Mouse (Mus musculus) hindbrain, embryonic 15.5 days (tissue): ENCODE measurements around the gene Hamp. TPM values are rescaled to one million over a fixed set of nuclear protein-coding genes. Genes with fewer than 3 reads are reported as not detected.
"Not testable (repeated sequence)": the region's sequence is repeated elsewhere in the genome, so short reads cannot be mapped to it uniquely, and the experiment has no call there.

ENCODE experiments used
- ATAC-seq: fragments of 200-750 bp; cut with Nextera tagmentation; 2 replicates; pipeline ENCODE4 v1.8.0; 2017; ENCODE audit warnings: low read depth, moderate number of reproducible peaks, moderate TSS enrichment; ENCODE audit not compliant: low FRiP score
- H3K27ac ChIP-seq: fragments of 300-500 bp; sonication (generic); replicated peaks from 2 replicates; pipeline ENCODE4 v1.5.1; 2015; ENCODE audit warnings: mild to moderate bottlenecking, inconsistent platforms
- H3K27me3 ChIP-seq: fragments of 300-500 bp; sonication (generic); 2 replicates; pipeline ENCODE4 v1.6.1; 2015; ENCODE audit warnings: control low read depth, inconsistent platforms
- H3K36me3 ChIP-seq: fragments of 300-500 bp; sonication (generic); 2 replicates; pipeline ENCODE4 v1.6.1; 2015; ENCODE audit warnings: control low read depth, inconsistent platforms
- H3K4me1 ChIP-seq: fragments of 300-500 bp; sonication (generic); replicated peaks from 2 replicates; pipeline ENCODE4 v1.6.1; 2015; ENCODE audit warnings: control low read depth, inconsistent platforms
- H3K4me2 ChIP-seq: fragments of 300-500 bp; sonication (generic); 2 replicates; pipeline ENCODE4 v1.6.1; 2015; ENCODE audit warnings: moderate library complexity, mild to moderate bottlenecking, inconsistent platforms
- H3K4me3 ChIP-seq: fragments of 300-500 bp; sonication (generic); 2 replicates; pipeline ENCODE4 v1.5.1; 2015; ENCODE audit warnings: mild to moderate bottlenecking, inconsistent platforms
- H3K9ac ChIP-seq: fragments of 300-500 bp; sonication (generic); 2 replicates; pipeline ENCODE4 v1.6.1; 2015; ENCODE audit warnings: inconsistent platforms
- H3K9me3 ChIP-seq: fragments of 300-500 bp; sonication (generic); 2 replicates; pipeline ENCODE4 v1.6.1; 2016; ENCODE audit warnings: control low read depth, inconsistent platforms
- WGBS: fragments of 180-500 bp; shearing (Covaris S2); methylation state at CpG from one replicate; pipeline ENCODE4 v1.1.7; 2015; 5-methylcytosine and 5-hydroxymethylcytosine counted together
- polyA plus RNA-seq: library from polyadenylated mRNA; unstranded; fragments of >200 nt; fragmentation: Nextera tagmentation; extraction: Ambion mirVana; gene quantifications from 2 replicates; pipeline ENCODE4 v1.2.1, GENCODE M21; 2015

Hamp gene
- polyA plus RNA-seq, 1 experiment from 2014 or later, result not detected

DNA sequence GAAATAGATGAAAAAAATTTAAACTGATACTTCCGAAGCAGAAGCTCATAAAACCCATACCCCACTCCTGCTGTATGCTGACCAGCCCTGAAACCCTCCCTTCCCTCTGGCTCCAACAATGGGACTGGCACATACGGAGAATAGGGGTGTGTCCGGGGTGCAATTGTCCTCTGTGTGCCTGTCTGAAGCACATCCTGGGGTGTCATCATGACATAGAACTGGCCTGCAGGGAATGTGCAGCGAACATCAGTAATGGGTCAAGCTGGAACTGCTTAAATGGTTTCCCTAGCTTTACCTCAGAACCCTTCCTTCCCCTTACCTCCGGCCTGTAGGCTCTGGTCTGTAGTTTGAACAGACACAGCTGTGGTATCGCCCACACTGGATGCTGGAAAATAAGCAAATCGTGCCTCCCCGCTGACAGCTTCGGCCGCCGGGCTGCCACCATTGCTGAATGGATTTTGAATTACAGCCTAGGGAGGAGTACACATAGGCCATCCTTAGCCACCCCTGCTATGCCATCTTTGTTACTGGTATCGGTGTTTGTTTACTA, 11.2 kb upstream of the Hamp start:
- 82% methylated on average over 12 of the region's 12 CpGs for WGBS
- peaks cover 25% of the 10 kb centered on the region for H3K4me1 ChIP-seq
- peak overlapping the region; percentile 86 for H3K4me2 ChIP-seq
- no peaks in the 10 kb centered on the region for H3K9me3 ChIP-seq
- H3K27me3 ChIP-seq, result no peaks in the 10 kb centered on the region
- peak overlapping the region; percentile 99; the same call in 1 of the 2 replicates for H3K27ac ChIP-seq
- no peak for ATAC-seq
- peaks cover 31% of the 10 kb centered on the region for H3K36me3 ChIP-seq
- H3K4me3 ChIP-seq, result peak overlapping the region; percentile 81
- 0 out of 2 replicates have a peak overlapping the region, but pooled peaks have one; percentile 89 for H3K9ac ChIP-seq

DNA sequence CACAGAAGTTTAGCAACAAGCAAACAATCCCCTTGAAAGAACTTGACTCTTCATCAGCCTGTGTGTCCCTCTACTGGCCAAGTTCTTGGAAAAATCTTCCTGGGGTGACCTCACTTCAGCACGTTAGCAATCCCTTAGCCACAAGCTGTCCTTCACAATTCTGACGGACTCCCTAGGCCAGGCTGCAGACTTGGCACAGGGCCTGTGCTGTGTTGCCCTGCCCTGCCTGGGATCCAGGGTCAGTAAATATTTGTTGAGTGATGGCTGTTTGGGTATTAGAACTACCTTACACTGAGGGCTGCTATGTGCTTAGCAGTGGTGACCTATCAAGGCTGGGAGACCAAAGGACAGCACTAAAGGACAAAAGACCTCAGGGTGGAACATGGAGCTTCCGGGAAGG, 10.2 kb upstream of the Hamp start:
- no peak overlapping the region for H3K4me2 ChIP-seq
- peaks cover 40% of the 10 kb centered on the region for H3K36me3 ChIP-seq
- H3K27me3 ChIP-seq, result no peaks in the 10 kb centered on the region
- H3K9ac ChIP-seq, result no peak overlapping the region
- peaks cover 21% of the 10 kb centered on the region for H3K4me1 ChIP-seq
- no peak for ATAC-seq
- WGBS, result 80% methylated on average over 3 of the region's 3 CpGs
- no peak overlapping the region for H3K4me3 ChIP-seq
- H3K9me3 ChIP-seq, result no peaks in the 10 kb centered on the region
- no peak overlapping the region for H3K27ac ChIP-seq

DNA sequence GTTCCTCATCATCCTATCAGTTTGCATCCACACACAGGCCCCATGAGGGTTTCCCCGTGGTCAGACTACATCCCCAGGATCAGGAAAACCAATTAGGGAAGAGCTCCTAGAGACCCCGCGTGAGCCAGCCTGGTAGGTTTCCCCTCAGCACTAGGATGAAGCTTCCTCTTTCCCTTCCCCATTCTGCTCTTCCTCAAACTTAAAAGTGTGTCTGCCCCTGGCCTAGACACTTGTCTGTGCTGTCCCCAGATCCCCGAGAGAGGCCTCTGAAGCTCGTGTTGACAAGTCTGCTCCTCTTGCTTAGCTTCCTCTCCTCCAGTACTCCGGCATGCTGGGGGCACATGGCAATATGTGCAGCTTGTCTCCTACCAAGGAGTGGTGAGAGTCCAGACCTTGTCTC, 9.6 kb upstream of the Hamp start:
- no peak overlapping the region for H3K4me3 ChIP-seq
- H3K9me3 ChIP-seq, result no peaks in the 10 kb centered on the region
- H3K27me3 ChIP-seq, result no peaks in the 10 kb centered on the region
- ATAC-seq, result no peak
- H3K4me2 ChIP-seq, result no peak overlapping the region
- H3K36me3 ChIP-seq, result peaks cover 40% of the 10 kb centered on the region
- peaks cover 18% of the 10 kb centered on the region for H3K4me1 ChIP-seq
- no peak overlapping the region for H3K9ac ChIP-seq
- WGBS, result 94% methylated on average over 6 of the region's 6 CpGs
- H3K27ac ChIP-seq, result no peak overlapping the region

DNA sequence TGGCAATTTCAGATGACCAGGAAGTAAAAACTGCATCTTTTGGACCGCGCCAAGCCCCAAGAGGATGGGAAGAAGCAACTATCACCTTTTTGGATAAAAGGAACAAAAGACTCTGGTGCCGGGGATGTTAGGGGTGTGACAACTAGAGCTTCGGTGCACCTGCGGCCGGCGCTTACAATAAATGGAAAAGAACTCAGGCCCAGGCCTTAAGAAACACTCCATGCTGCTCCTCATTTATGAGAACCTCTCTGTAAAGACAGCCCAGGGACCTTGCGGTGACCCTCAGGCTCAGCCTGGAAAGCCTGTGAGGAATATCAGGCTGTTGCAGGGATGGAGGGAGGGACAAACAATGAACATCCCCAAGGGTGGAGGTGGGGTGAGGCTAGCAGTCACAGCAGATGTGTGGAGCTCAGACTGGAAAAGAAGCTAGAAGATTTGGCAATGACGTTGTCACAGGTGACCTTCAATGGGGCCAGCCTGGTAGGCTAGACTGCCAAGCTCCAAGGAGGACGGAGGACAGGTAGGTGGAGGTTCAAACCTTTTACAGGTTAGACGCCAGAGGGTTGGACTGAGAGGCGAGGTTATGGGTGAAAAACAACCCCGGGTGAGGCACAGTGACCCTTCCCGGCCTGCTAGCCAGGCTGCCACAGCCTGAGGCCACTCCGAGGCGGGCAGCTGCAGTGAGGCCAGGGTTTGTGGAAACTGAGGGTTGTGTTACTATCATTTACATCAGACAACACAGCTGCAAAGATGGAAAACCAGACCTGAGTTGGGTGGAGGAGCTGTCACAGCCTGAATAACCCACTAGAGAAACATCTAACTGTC, 8.8 kb upstream of the Hamp start:
- no peak for ATAC-seq
- Histone ChIP-seq H3K27ac (no peak overlapping the region), H3K36me3 (peaks cover 40% of the 10 kb centered on the region), H3K9me3 (no peaks in the 10 kb centered on the region), H3K9ac (no peak overlapping the region), H3K27me3 (no peaks in the 10 kb centered on the region), H3K4me1 (peaks cover 10% of the 10 kb centered on the region), H3K4me3 (no peak overlapping the region), H3K4me2 (no peak overlapping the region)
- 93% methylated on average over 16 of the region's 16 CpGs for WGBS

DNA sequence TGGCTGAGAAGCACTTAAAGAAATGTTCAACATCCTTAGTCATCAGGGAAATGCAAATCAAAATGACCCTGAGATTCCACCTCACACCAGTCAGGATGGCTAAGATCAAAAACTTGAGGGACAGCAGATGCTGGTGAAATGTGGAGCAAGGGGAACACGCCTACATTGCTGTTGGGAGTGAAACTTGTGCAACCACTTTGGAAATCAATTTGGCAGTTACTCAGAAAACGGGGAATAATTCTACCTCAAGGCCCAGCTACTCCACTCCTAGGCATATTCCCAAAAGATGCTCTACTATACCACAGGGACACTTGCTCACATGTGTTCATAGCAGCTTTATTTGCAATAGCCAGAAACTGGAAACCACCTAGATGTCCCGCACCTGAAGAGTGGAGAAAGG, 6.1 kb upstream of the Hamp start:
- H3K4me1 ChIP-seq, ATAC-seq, H3K9me3 ChIP-seq, H3K27ac ChIP-seq, H3K4me3 ChIP-seq, H3K27me3 ChIP-seq, H3K4me2 ChIP-seq, H3K9ac ChIP-seq: not testable (repeated sequence)
- WGBS, result 94% methylated on average over 3 of the region's 3 CpGs
- H3K36me3 ChIP-seq, result peaks cover 49% of the 10 kb centered on the region

DNA sequence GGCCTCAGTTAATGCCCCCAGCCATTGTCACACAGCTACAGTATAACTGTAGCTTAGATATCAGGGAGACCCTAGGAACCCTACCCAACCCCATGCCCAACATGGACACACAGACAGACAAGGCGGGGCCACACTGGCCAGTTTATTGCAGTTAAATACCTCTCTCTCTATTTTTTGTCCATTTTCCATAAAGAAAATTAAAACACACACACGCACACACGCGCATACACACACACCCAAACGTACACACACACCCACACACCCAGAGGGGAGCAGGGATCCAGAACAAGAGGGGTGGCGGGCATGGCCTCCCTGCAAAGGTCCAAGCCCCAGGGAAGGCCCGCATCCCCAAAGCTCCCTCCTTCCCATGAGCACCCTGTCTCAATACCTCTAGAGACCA, 2.0 kb upstream of the Hamp start:
- H3K4me1 ChIP-seq, result no peaks in the 10 kb centered on the region
- H3K4me2 ChIP-seq, result no peak overlapping the region
- H3K4me3 ChIP-seq, result no peak overlapping the region
- no peak overlapping the region for H3K27ac ChIP-seq
- H3K9me3 ChIP-seq, result no peaks in the 10 kb centered on the region
- H3K36me3 ChIP-seq, result peaks cover 23% of the 10 kb centered on the region
- 98% methylated on average over 7 of the region's 7 CpGs for WGBS
- no peaks in the 10 kb centered on the region for H3K27me3 ChIP-seq
- ATAC-seq, result no peak
- no peak overlapping the region for H3K9ac ChIP-seq

DNA sequence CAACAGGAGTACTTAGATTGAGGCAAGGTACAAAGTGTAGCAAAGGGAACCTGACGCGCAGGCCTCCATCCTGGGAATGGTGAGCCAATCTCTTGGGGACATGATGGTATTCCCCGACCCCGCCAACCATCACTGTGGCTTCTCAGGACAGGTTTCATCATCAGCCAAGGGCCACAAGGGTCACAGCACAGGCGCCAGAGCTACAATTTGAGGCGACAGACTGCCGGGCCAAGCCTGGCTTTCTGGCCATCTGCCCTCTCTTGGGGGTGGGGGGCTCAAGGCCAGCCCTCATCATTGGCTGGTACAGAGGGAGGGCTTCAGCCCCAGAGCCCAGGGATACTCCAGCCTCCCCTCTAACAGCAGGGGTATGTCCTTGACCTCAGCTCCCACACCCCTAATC, 1.6 kb upstream of the Hamp start:
- not testable (repeated sequence) for H3K27me3 ChIP-seq, H3K9ac ChIP-seq, H3K4me1 ChIP-seq, H3K4me2 ChIP-seq, ATAC-seq, H3K27ac ChIP-seq, H3K4me3 ChIP-seq, H3K9me3 ChIP-seq
- WGBS, result 91% methylated on average over 7 of the region's 7 CpGs
- peaks cover 22% of the 10 kb centered on the region for H3K36me3 ChIP-seq

DNA sequence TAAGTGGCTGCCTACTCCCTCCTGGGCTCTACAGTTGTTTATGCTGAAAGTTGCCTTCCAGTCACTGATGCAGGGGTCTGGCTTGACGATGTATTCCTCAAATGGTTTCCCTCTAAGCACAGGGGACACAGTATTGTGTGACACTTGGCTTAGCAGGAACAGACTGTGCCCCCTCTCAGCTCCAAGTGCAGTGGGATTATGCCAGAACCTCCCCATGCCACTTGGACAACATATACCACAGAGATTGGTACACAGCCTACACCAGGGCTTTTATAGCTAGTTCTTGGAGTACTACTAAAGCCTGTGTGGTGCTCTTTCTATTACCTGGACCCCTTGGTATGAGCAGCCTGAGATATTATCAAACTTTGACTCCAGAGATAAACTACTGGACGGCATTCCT, 874 bp upstream of the Hamp start:
- H3K27ac ChIP-seq, ATAC-seq, H3K27me3 ChIP-seq, H3K9ac ChIP-seq, H3K9me3 ChIP-seq, H3K4me1 ChIP-seq, H3K4me3 ChIP-seq, H3K4me2 ChIP-seq: not testable (repeated sequence)
- peaks cover 14% of the 10 kb centered on the region for H3K36me3 ChIP-seq
- 69% methylated on average over 2 of the region's 2 CpGs for WGBS

DNA sequence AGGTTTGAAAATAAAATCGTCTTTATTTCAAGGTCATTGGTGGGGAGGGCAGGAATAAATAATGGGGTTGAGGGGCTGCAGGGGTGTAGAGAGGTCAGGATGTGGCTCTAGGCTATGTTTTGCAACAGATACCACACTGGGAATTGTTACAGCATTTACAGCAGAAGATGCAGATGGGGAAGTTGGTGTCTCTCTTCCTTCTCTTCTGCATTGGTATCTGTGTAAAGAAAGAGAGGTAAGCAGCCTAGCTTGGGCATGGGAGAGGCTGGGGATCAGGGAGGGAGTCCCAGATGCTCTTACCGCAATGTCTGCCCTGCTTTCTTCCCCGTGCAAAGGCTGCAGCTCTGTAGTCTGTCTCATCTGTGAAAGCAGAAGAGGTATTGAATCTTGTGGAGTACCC, 1.5 kb downstream of the Hamp start:
- not testable (repeated sequence) for H3K36me3 ChIP-seq, H3K4me3 ChIP-seq, H3K9ac ChIP-seq, H3K4me1 ChIP-seq, H3K4me2 ChIP-seq, ATAC-seq, H3K27me3 ChIP-seq, H3K27ac ChIP-seq, H3K9me3 ChIP-seq
- WGBS, result 65% methylated on average over 3 of the region's 3 CpGs

DNA sequence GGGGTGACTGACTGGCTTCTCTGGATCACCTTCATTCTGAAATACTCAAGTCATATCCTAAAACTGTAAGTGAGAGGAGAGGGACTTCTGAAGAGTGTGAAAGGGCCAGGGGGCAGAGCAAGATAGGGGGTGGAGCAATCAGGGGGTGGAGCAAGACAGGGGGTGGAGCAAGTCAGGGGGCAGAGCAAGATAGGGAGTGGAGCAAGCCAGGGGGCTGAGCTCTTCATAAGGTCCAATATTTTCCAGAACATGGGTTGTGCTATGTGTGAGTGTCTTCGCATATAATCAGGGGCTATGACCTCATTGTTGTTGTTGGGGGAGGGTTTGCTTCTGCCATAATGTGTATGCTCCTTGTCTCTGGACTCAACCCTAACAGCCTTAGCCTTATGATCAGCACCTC, 3.8 kb downstream of the Hamp start:
- H3K36me3 ChIP-seq, H3K4me3 ChIP-seq, H3K4me2 ChIP-seq, H3K9me3 ChIP-seq, H3K9ac ChIP-seq, H3K27me3 ChIP-seq, ATAC-seq, H3K4me1 ChIP-seq, H3K27ac ChIP-seq: not testable (repeated sequence)
- 77% methylated on average over 1 of the region's 1 CpGs for WGBS

DNA sequence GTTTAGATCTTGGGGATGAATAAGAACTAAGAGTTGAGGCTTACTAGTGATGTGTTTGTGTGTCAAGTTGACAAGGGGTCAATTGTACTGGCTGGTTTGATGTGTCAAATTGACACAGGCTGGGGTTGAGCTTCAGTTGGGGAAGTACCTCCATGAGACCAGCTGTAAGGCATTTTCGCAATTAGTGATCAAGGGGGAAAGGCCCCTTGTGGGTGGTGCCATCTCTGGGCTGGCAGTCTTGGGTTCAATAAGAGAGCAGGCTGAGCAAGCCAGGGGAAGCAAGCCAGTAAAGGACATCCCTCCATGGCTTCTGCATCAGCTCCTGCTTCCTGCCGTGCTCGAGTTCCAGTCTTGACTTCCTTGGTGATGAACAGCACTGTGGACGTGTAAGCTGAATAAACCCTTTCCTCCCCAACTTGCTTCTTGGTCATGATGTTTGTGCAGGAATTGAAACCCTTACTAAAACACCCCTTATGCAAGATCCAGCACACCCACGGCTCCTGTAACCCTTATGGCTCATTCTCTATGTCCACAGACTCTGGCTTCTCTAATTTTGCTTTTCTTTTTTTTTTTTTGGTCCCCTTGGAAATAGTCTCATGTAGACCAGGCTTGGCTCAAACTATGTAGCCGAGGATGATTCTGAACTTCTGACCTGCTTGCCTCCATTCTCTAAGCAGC, 8.3 kb downstream of the Hamp start:
- H3K4me1 ChIP-seq, H3K27ac ChIP-seq, H3K27me3 ChIP-seq, ATAC-seq, H3K36me3 ChIP-seq, H3K4me2 ChIP-seq, H3K9me3 ChIP-seq, H3K4me3 ChIP-seq, H3K9ac ChIP-seq: not testable (repeated sequence)
- 81% methylated on average over 6 of the region's 6 CpGs for WGBS

DNA sequence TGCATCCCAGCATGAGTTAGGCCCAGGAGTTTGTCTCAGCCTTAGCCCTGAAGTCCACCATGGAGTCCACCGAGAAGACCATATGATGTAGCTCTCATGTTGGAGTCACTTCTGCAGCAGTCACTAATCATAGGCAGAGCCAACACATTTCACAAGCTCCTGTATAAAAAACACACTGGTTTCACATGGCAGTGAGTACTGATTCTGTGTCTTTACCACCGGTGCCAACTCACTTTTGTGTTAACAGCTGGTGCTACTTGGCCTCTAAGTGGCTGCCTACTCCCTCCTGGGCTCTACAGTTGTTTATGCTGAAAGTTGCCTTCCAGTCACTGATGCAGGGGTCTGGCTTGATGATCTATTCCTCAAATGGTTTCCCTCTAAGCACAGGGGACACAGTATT, 19.3 kb downstream of the Hamp start, which contains the start of gene Hamp2:
Hamp2 (minus strand) TSS at position 101 of the 400 bp plus-strand sequence.
- not testable (repeated sequence) for H3K27ac ChIP-seq, ATAC-seq, H3K4me3 ChIP-seq, H3K27me3 ChIP-seq, H3K9me3 ChIP-seq, H3K4me2 ChIP-seq, H3K9ac ChIP-seq, H3K4me1 ChIP-seq, H3K36me3 ChIP-seq
- 78% methylated on average over 2 of the region's 2 CpGs for WGBS
